Mouse (Mus musculus) cerebellum, adult 11 months (tissue): ENCODE measurements around the gene Nod1.
"Not testable (repeated sequence)": the region's sequence is repeated elsewhere in the genome, so short reads cannot be mapped to it uniquely, and the experiment has no call there.

Experiments
- DNase-seq: peaks from one replicate; pipeline ENCODE4 v3.0.0; 2022

The Nod1 gene

DNA sequence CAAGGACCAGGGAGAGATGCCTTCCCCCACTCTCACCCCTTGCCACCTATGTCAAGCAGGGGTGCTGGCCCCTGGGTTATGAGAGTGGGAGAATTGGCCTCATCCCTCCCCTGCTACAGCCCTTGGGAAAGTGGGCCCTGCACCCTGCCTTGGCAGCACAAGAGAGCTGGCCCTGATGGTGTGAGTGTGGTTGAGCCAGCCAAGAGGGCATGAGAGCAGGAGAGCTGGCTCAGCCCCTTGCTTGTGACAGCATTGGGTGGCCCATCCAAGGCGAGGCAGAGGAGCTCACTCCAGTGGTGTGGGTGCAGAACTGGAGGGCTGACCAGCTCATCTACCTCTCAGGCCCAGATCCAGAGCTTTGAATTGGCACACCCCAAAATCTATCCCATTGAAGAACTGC is 3.2 kb upstream of the Nod1 start:
- no peak for DNase-seq

DNA sequence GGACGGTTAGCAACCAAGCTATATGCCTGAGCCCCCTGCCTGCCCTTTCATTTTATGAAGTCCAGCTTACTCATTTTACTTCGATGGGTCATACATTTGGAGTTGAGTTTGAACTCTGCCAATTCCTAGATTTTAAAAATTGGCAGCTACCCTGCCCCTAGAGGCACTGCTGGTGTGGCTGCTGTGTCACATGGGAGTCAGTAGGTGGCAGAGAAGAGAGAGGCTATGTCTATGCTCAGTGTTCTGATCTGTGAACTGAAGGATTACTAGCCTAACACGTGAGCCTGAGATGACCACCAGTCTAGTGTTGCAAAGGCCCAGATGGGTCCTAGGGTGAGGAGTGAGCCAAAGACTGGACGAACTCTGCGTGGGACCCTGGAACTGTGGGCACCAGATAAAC is 2.1 kb upstream of the Nod1 start:
- no peak for DNase-seq

DNA sequence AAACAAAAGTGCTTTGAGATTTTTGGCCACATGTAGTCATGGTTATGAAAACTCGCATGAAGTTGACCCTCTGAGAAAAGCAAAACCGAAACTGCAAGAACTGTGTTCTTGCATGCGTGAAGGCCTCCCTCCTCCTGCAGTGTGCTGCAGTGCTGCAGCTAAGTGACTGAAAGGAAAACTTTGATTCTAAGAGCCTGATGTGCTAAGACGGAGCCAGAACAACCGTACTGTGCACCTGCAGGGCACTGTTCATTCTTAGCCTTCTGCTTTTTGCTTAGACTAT is 458 bp upstream of the Nod1 start:
- DNase-seq: no peak

DNA sequence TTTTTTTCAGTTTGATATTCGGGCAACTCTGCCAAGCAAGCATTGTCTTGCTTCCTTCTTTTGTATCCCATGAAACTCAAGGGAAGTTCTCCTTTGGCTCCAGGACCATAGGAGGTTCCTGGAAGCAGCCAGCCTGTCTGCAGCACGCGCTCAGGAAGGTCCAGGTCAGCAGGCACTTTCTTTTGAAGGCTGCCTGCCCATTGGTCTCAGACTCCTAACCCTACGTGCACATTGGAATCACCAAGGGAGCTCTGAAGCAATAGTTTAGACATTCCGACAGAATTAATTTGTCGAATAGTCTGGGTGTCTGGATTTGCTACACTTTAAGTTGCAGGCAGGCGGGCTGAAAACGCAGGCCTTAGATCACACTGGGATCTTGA is 691 bp downstream of the Nod1 start:
- DNase-seq: no peak

DNA sequence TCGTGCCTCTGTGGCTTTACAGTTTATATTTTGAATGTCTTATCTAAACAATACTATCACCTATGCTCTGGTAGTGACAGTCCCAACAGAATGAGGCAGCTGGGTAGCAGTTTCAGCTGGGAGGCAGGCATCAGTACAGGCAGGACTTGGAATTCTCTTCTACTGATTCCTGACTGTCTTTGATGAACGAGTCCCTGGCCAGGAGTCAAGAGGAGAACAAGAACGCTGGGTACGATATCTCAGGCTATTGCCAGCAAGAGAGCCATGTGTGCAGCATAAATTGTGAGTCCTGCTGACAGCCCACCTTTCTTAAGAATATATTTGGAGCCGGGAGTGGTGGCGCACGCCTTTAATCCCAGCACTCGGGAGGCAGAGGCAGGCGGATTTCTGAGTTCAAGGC is 1.9 kb downstream of the Nod1 start:
- no peak for DNase-seq

DNA sequence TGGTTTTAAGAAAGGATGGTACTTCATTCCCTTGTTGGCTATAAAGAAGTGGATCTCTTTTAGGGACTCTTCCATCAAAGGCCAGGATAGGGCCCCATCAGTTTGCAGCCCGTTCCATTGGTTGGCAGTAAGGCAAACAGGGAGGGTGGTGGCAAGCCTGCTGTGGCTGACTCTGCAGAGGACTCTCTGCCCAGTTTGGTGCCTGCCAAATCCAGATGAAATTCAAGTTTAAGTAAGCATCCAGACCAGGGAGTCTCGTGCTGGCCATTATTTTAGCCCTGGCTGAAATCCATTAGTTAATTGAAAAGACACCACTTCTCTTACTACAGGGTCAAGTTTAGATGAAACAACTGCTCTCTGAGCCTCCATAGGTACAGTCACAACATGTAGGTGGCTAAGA is 2.6 kb downstream of the Nod1 start:
- DNase-seq: no peak

DNA sequence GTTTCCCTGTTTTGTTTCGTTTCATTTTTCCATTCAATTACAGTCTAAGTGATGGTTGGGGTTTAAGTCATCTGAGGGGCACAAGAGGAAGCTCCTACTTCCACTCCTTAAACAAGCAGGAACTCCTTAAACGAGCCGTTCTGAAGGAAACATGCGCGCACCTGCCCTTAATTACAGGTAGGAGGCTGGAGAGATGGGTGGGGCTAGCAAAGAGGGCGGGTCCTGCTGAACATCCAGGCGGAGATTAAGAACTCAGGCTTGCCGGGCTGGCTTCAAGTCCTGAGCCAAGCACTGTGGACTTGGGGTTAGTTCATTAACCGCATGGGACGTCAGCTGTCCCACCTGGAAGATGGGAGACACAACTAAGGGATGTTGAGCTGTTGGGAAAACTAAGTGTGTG is 4.8 kb downstream of the Nod1 start:
- no peak for DNase-seq

DNA sequence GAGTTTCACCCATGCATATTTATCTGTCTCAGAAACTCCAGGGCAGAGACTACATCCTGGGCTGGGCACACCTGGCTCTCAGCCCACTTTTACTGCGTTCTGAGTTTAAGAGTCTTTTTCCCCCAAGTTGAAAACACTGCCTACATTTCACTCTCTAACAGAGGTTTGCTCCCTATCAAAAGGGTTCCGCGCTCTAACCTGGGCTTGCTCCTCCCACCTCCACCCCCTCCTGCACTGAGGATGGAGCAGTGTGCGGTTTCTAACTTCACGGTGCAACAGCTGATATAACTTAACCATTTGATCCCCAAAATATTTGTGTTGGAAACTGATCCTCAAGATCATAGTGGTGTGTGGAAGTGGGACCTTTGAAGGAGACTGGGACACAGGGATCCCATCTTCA is 7.2 kb downstream of the Nod1 start:
- no peak for DNase-seq

DNA sequence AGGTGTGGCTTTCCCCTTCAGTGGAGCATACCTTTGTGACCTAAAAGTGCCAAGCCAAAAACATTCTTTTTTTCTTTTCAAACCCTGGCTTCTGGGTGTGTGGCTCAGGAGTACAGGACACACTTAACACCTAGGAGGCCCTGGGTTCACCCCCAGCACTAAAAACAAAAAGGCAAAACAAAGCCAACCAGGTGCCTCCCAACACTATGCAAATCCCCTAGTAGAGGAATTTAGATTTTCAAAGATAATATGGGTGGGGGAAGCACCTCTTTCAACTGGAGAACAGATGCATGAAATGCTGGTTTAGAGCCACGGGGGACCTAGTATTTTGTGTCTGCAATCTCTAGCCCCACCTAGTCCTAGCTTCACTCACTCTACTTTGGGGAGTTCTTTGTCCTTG is 7.7 kb downstream of the Nod1 start:
- DNase-seq: no peak

DNA sequence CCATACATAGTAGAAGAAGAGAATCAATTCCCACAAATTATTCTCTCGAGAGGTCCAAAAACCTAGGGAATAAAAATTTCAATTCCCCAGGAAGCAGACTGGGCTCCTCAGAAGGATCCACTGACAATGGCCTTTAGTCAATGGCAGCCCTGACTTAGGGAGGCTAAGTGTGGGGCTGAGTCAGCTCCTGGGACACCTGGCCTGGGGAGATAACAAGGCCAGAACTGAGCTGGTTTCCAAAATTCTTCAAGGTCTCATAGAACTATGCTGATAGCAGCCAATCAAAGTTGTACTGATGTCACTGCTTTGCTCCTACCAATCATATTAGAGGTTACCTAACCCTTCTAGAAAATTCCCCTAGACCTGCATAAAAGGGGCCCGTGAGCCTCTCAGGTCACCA is 8.8 kb downstream of the Nod1 start:
- no peak for DNase-seq

DNA sequence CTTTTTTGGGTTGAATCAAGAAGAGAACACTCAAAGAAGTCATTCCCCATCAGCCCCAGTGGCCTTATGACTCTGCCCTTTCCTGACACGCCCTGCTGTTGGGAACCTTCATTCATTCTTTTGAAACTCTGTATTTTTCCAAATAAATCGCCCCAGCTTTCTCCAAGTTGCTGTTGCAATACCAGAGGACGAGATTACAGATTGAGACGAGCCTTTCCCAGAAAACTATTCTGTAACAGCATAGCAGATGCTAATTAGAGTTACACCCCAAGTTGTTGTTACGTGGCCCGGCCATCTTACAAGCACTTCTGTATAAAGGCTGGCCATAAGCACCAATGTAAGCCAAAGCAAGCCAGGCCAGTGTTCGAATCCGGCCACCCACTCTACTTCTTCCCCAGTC is 14.8 kb downstream of the Nod1 start:
- DNase-seq: no peak

DNA sequence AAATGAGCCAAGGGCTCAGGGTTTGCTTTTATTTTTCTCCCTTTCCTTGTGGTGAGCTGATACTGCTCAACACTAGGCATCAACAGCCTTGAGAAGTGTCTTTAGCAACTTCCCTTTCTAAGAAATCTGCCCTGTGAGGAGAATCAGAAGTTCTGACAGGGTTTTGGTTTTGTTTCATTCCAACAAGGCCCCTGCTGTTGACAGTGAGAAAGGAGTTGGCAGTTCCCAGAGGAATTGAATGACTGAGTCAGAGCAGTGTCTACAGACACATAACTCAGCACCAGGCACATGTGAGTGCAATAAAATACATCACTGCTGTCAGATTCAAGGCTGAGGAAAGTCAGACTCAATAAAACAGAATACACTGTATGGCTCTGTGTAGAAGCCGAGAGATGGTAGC is 16.0 kb downstream of the Nod1 start:
- DNase-seq: no peak

DNA sequence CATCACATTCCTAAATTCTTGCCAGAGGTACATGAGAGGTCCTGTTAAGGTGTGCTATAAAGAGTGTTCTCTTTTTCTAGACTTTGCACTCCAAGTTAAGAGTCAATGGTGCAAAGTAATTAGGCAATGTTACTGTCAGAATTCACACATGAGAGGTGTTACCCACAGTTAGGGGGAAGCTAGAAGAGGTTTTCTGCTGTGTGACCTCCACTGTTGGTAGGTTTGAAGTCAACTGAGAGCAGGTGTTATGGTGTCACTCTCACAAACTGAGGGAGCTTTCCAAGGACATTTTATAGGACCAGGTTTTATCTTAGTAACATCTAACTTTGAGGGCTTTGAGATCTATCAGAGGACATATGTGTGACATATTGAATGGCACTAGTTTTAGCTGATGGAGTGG is 16.5 kb downstream of the Nod1 start:
- no peak for DNase-seq

DNA sequence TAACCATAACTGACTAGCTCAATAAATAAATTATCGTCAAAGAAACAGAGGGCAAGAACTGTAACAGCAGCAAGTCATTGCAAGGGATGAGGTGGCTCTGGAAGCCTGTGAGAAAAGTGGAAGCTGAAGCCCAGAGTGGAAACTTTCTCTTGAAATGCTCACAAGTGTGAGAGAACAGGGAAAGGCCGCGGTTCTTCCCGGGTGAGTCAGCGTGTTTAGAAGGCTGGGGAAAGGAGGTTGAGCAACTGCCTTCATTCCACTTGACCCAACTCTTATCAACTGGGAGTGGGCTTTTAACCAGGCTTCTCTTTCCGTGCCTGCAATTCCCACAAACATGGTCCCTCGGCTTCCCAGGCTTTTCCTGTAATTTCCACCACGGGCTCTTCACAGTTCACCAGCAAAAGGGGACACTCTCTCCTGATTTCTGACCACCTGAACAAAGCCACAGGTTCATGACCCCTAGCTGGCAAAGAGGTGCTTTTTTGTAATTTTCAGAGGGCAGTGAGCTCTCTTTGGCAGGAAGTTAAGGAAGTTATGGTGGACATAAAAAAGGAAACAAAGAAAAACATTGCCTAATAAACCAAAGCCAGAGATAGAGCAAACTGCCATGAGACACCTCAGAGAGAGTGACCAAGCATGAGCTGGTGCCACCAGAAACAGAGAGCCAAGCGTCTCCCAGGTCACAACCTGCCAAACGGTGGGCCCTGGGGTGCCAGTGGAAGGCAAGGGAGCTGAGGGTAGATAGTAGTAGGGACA is 17.6 kb downstream of the Nod1 start:
- DNase-seq: no peak

DNA sequence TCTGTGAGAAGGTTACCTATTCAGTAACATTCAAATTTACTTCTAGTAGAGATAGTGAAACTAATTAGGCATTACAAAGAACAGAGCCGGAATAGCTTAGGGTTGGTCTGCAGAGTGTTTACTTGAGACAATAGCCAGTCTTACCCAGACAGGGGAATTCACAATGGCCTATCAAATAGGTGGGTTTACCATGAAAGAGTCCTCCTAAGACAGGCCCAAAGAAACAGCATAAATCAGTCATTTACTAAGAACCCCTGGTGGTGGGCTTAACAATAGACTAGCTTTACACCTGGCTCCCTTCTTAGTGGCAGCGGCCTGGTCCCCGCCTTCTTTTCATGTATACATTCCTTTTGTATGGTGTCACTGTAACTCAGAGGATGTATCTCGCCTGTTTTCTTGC is 19.0 kb downstream of the Nod1 start:
- not testable (repeated sequence) for DNase-seq

DNA sequence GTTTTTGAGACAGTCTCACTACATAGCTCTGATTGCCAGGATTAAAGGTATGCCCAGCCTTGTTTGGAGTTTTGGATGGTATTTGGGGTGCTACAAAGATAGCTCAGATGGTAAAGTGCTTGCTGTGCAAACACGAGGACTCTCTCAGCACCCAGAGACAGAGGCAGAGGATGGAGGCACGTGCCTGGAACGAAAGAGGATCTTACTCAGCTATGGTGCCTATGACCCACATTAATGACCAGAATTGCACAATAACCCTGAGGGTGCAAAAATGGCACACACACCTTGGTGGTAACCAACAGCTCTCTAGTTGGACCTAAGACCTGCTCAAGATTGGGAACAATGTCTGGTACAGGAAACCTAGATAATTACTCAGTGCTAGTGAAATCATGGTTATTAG is 19.9 kb downstream of the Nod1 start:
- DNase-seq: no peak

DNA sequence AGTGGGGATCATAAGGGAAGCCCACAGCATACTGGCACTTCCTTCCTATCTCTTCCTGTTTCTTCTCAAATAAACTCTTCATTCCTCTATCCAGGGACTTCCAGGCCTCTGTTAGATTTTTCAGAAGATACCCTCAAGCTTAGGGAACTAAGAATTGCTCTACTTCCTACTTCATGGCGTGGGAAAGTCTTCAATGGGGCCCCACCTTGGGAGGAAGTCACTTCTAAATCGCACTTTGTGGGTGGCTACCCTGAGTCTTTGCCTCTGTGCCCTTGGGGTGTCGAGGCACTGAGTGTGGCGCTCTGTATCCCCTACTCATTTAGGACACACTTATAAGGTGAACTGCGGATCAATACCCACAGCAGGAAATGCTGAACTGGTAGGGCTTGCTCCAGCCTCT is 23.7 kb downstream of the Nod1 start:
- DNase-seq: no peak

DNA sequence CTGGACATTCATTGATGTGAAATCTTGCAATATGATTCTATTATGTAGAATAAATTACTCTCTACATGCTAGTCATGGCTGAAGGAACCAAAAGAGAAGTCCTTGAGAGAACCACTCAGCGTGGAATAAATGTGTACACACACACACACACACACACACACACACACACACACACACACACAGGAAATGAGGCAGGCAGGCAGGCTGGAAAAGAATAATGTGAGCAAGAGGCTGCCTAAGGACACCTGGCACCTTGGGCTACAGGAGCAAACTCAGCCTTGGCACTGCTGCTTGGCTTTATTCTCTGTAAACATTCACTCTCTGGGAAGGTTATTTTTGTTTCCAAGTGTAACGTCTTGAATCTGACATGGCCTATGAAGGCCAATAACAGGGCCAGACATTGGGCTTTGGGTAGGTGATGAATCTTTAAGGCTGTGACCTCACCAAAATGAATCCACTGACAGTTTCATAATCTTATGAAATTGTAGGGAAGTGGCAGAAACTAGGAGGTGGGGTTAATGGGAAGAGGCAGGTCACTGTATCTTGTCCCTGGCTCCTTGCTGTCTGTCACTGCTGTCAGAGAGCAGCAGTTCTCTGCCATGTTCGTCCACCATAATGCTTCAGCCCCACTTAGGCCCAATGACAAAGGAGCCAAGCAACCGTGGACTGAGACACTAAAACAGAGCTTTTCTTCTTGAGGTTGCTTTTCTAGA is 26.0 kb downstream of the Nod1 start:
- DNase-seq: no peak

DNA sequence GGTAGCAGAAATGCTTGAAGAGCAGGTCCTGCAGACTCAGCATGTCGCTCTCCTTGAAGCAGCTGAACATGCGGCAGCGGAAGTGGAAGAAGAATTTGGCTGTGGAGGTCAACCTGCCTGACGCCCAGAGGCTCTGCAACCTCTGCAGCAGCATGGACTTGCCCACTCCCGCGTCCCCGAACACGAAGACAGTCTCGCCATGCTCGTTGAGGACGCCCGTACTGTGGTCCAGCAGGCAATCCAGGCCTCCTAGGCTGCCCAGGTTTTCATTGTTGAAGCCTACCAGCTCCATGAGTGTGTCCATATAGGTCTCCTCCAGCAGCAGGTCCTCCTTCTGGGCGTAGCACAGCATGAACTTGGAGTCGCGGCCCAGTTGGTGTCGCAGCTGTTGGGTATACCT is 27.9 kb downstream of the Nod1 start:
- no peak for DNase-seq

DNA sequence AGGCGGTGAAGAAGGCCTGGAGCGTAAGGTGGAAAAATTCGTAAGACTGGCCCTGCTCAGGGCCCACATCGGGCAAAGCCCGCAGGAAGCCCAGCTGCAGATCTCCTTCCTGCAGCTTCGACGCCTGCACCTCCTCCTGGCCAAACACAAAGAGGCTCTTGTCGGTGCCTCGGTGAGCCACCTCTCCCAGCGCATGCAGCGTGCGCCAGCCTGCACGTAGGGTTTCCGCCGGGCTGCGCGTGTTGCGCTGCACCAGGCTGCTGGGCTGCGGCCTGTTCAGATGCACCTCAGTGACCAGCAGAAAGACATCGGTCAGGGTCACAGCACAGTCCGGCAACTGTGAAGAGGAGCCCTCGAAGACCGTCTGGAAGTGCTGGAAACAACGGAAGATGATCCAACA is 28.7 kb downstream of the Nod1 start:
- DNase-seq: no peak

DNA sequence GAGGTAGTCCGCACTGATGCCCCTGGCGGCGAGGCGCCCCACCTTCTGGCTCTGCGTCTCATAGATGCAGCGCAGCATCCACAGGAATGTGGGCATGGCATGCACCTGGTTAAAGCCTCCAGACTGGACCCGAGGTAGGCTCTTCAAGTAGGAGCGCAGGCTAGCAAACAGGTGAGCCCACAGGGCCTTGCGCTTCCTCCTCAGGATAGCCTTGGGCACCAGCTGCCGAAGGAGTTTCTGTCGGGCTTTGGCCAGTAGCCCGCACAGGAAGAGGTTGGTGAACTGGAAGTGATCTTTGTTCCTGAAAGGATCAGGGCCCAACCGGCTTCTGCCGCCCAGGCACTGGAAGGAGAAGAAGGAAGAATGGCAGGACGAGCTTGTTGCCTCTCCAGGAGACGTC is 29.1 kb downstream of the Nod1 start:
- no peak for DNase-seq

DNA sequence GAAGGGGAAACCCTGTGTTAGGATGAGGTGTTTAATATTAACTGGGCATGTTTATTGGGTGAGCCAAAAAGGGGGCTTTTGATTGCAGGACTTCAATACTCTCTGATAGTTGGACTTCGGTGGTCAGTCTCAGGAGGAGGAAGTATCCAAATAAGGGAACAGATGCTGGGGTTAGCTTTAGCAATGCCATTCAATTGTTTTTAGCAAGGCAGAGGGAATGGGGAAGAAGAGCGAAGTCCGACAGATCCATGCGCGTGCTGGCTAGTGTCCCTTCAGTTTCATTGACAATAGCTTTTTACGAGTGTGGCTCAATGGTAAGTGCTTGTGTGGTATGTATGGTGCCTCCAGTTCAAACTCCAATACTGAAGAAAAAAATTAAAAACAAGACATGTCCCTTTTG is 31.3 kb downstream of the Nod1 start:
- DNase-seq: no peak

DNA sequence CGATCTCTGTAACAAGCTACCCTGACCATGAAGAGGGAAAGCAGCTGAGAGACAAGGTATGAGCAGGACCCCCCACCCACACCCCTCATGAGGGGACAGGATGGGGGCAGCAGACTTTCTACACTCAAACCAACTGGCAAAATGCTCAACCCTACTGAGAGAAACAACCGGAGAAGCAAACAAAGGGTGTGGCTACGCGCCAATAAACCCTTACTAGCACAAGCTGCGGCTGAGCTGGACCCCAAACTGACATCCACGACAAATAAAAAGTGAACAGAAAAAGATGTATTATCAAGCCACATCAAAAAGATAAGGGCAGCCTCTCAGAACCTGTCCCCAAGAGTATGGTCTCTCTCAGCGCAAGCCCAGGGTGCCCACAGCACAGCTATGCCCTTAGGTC is 32.3 kb downstream of the Nod1 start:
- DNase-seq: no peak

DNA sequence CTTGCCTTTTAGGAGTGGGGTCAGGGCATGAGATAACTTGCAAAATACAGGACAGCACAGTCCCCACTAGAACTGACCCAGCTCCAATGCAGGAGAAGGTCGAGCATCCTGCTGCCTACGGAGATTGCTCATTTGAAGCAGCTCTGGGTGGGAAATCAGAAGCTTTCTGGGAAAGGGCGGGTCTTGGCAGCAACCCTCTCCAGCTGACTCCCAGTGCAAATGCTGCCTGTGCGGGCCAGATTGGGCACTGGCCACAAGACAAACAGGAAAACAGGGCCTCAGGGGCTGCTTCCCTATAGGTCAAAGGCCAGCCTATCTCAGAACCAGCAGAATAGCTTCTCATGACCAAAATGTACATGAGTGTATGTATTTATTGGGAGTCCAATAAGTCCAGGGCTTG is 32.8 kb downstream of the Nod1 start:
- DNase-seq: no peak

DNA sequence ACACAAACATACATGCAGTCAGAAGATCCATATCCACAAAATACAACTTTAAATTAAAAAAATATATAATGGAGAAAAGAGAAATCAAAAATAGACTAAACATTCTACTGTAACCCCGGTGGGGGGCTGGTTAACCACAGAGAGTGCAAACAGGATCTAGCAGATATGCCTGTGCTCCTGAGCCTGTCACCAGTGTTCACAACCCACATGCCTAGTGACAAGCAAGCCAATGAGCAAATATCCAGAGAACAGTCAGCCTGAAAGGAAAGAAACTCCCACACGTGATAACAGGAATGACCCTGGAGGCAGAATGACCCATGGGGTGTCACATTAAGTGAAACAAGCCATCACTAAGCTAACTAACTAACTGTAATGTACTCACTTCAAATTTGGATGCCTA is 35.9 kb downstream of the Nod1 start:
- DNase-seq: no peak
